In genomic region chr12:12062215-12062614, GRCm38 (mm10) we compare ENCODE assay signal across 25 mouse cellular contexts.
"Had no signal": no experiment of that assay in that cellular context is flagged by ENCODE, and none has a peak within 500 bp of the region (broad histone marks: within the 10 kb centered on the region; RNA-seq: fewer than 3 reads in every experiment).

No protein-coding gene starts in this region.

- H3K9me3 ChIP-seq: heart, embryonic 13.5 days; heart, embryonic 15.5 days; hindbrain, embryonic 10.5 days; hindbrain, embryonic 12.5 days; intestine, embryonic 15.5 days; limb, embryonic 10.5 days; limb, embryonic 12.5 days had no signal

- H3K4me3 ChIP-seq: heart, adult 2 months; heart, embryonic 13.5 days; heart, embryonic 15.5 days; hindbrain, embryonic 10.5 days; hindbrain, embryonic 12.5 days; intestine, embryonic 15.5 days; layer of hippocampus, adult 2 months; left cerebral cortex, adult 2 months; limb, embryonic 10.5 days; limb, embryonic 12.5 days had no signal

- H3K4me1 ChIP-seq: heart, embryonic 13.5 days; heart, embryonic 15.5 days; hindbrain, embryonic 10.5 days; hindbrain, embryonic 12.5 days; intestine, embryonic 15.5 days; limb, embryonic 10.5 days; limb, embryonic 12.5 days had no signal

- H3K36me3 ChIP-seq: heart, embryonic 13.5 days; heart, embryonic 15.5 days; hindbrain, embryonic 10.5 days; hindbrain, embryonic 12.5 days; intestine, embryonic 15.5 days; limb, embryonic 10.5 days; limb, embryonic 12.5 days had no signal

- DNase-seq: gastrocnemius, postnatal 10 days; gastrocnemius, postnatal 25 days; heart, adult 2 months; heart, postnatal 4 days; kidney, adult 18-20 months; kidney, adult 8-10 months; kidney, postnatal 10 days; kidney, postnatal 25 days; kidney, postnatal 4 days; liver had no signal

- ATAC-seq: hindbrain, embryonic 16.5 days; inflammation-experienced regulatory T-cells, adult 6 months; intestine, embryonic 15.5 days; intestine, postnatal 0 days had no signal

- H3K9ac ChIP-seq: heart, embryonic 13.5 days; heart, embryonic 15.5 days; hindbrain, embryonic 12.5 days; hindbrain, embryonic 14.5 days; intestine, embryonic 15.5 days; limb, embryonic 12.5 days had no signal

- H3K27me3 ChIP-seq: heart, embryonic 13.5 days; heart, embryonic 15.5 days; hindbrain, embryonic 12.5 days; intestine, embryonic 15.5 days; limb, embryonic 12.5 days had no signal

- H3K4me2 ChIP-seq: heart, embryonic 11.5 days; heart, embryonic 13.5 days; heart, embryonic 15.5 days; hindbrain, embryonic 12.5 days; hindbrain, embryonic 14.5 days; intestine, embryonic 15.5 days; limb, embryonic 12.5 days; liver, embryonic 11.5 days had no signal

- H3K27ac ChIP-seq: heart, adult 2 months; heart, embryonic 13.5 days; heart, embryonic 15.5 days; hindbrain, embryonic 10.5 days; hindbrain, embryonic 12.5 days; hindbrain, embryonic 14.5 days; intestine, embryonic 15.5 days; layer of hippocampus, adult 2 months; left cerebral cortex, adult 2 months; limb, embryonic 10.5 days; limb, embryonic 12.5 days had no signal
